Mouse (Mus musculus): ENCODE data around the gene Rpa1. TPM values are rescaled to one million over a fixed set of nuclear protein-coding genes. Genes with fewer than 3 reads are reported as not detected.
"Not testable (repeated sequence)": the region's sequence is repeated elsewhere in the genome, so short reads cannot be mapped to it uniquely, and the experiment has no call there.

Gene Rpa1
- polyA plus RNA-seq (2015; fragmentation: Nextera tagmentation; extraction: Ambion mirVana): 44.7 and 52.3 TPM in 2 replicates

DNA sequence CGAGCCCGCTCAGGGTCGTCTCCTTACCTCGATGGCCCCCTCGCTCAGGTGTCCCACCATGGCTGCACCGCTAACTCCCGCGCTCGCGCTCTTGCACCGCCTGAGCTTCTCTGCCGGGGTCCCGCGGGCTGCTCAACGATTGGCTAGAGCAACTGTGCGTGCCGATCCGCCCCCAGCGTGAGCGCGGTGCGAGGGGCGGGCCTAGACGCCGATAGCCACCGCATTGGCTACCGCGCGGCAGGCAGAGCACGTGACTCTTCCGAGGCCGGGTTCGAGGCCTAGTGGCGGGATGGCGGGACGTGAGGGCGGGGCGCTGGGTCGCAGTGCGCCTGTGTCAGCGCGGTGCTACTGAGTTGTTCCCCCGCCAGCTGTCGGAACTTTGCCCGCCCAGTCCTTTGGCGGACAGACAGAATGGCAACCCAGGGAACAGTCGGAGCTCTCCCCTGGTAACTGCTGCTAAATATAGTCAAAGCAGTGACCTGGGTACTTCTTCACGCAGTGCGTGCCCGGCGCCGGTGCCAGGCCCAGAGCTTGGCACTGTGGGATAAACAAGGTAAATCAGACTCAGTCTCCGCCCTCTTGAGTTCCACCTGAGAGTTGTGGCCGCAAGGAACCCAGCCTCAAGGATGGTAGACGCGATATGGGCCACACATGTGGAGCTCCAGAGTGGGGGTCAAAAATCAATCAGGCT, at the start of gene Rpa1, which contains the start of gene Smyd4:
Rpa1 (minus strand) TSS at position 126 of the 691 bp plus-strand sequence.
Smyd4 (plus strand) TSS at position 235 of the 691 bp plus-strand sequence.
- no peaks in the 10 kb centered on the region for H3K27me3 ChIP-seq (replicated peaks; ENCODE audit: insufficient read depth, low read length)

DNA sequence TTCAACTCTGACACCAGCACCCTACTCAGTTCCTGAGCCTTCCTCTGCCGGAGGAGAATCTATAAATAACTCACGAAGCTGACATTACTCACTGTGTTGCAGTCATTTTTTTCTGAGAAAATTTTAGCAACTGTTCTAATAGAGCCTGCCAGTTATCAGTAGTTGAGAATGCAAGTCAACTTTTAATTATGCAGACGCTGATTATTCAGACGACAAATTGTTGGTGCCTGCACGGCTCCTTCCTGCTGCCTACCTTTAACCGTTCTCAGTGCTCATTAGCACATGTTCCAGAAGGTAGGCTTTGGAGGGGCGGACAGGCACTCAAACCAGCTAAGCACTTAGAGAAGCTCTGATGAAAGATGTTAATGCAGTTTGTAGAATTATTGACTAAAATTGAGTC, 49.3 kb upstream of the Rpa1 start:
- no peak overlapping the region for H3K4me3 ChIP-seq (ENCODE audit: low read depth, low read length)
- H3K9ac ChIP-seq (replicated peaks; ENCODE audit: low read depth): no peak overlapping the region
- no peaks in the 10 kb centered on the region for H3K36me3 ChIP-seq (ENCODE audit: insufficient read depth, low read length)
- no peaks in the 10 kb centered on the region for H3K4me1 ChIP-seq (ENCODE audit: insufficient read depth, low read depth, low read length)
- 77% methylated on average over 7 of the region's 7 CpGs for WGBS
- no peak overlapping the region for H3K4me2 ChIP-seq (replicated peaks; ENCODE audit: low read depth, low read length)
- no peaks in the 10 kb centered on the region for H3K9me3 ChIP-seq (ENCODE audit: low read length)
- H3K27ac ChIP-seq (ENCODE audit: low read length): no peak overlapping the region
- DNase-seq (ENCODE audit: low spot score) (no peak), ATAC-seq (no peak)
- H3K27me3 ChIP-seq (replicated peaks; ENCODE audit: insufficient read depth, low read length): no peaks in the 10 kb centered on the region
- TF ChIP-seq CTCF (IDR thresholded peaks at IDR 0.05): no peak
- TF ChIP-seq EP300 (IDR thresholded peaks at IDR 0.05): no peak

More for the DNA sequence above, at the start of gene Rpa1, which contains the start of gene Smyd4:
- ATAC-seq (peak; percentile 100), DNase-seq (ENCODE audit: low spot score) (peak; percentile 98)
- Histone ChIP-seq H3K36me3 (ENCODE audit: insufficient read depth, low read length) (peaks cover under 1% of the 10 kb centered on the region; the same call in 1 of the 2 replicates), H3K4me1 (ENCODE audit: insufficient read depth, low read depth, low read length) (peaks cover 4% of the 10 kb centered on the region; the same call in 1 of the 2 replicates), H3K4me3 (ENCODE audit: low read depth, low read length) (peak within 1 kb of the TSS; percentile 84), H3K9ac (replicated peaks; ENCODE audit: low read depth) (peak within 1 kb of the TSS; percentile 83), H3K9me3 (ENCODE audit: low read length) (no peaks in the 10 kb centered on the region), H3K4me2 (replicated peaks; ENCODE audit: low read depth, low read length) (peak within 1 kb of the TSS; percentile 82), H3K27ac (ENCODE audit: low read length) (peak within 1 kb of the TSS; percentile 80)
- TF ChIP-seq CTCF (IDR thresholded peaks at IDR 0.05) (no peak; the same call in 1 of the 2 replicates), EP300 (IDR thresholded peaks at IDR 0.05) (no peak)
- under 1% methylated on average over 55 of the region's 56 CpGs for WGBS

DNA sequence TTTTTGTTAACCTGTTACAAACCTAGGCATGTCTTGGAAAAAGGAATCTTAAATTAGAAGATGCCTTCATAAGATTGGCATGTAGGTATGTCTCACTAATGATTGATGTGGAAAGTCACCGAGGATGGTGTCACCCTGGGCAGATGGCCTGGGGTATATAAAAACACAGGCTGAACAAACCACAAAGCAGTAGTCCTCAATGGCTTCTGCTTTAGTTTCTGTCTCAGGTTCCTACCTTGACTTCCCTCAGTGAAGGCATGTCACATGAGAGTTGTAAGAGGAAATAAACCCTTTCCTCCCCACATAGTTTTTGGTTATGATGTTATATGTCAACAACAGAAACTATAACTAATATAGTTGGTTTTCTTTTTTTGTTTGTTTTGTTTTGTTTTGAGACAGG, 47.5 kb upstream of the Rpa1 start:
- H3K27ac ChIP-seq (ENCODE audit: low read length): no peak overlapping the region
- no peaks in the 10 kb centered on the region for H3K27me3 ChIP-seq (replicated peaks; ENCODE audit: insufficient read depth, low read length)
- ATAC-seq: no peak
- H3K4me1 ChIP-seq (ENCODE audit: insufficient read depth, low read depth, low read length): no peaks in the 10 kb centered on the region
- H3K4me3 ChIP-seq (ENCODE audit: low read depth, low read length): no peak overlapping the region
- no peaks in the 10 kb centered on the region for H3K9me3 ChIP-seq (ENCODE audit: low read length)
- TF ChIP-seq EP300 (IDR thresholded peaks at IDR 0.05): no peak
- DNase-seq (ENCODE audit: low spot score): no peak
- 62% methylated on average over 1 of the region's 1 CpGs for WGBS
- H3K9ac ChIP-seq (replicated peaks; ENCODE audit: low read depth): no peak overlapping the region
- H3K36me3 ChIP-seq (ENCODE audit: insufficient read depth, low read length): no peaks in the 10 kb centered on the region
- no peak overlapping the region for H3K4me2 ChIP-seq (replicated peaks; ENCODE audit: low read depth, low read length)

DNA sequence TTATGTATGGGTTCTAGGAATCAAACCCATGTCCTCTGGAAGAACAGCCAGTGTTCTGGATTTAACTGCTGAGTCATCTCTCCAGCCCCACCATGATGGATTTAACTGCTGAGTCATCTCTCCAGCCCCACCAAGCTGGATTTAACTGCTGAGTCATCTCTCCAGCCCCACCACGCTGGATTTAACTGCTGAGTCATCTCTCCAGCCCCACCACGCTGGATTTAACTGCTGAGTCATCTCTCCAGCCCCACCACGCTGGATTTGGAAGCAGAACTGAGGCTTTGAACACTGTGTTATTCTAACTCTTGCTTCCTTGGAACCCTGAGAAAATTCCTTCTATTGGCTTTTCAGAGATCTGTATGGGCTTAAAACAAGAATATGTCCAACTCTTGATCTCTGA, 35.4 kb upstream of the Rpa1 start:
- H3K36me3 ChIP-seq (ENCODE audit: insufficient read depth, low read length); H3K27me3 ChIP-seq (replicated peaks; ENCODE audit: insufficient read depth, low read length); H3K9me3 ChIP-seq (ENCODE audit: low read length); H3K27ac ChIP-seq (ENCODE audit: low read length); H3K9ac ChIP-seq (replicated peaks; ENCODE audit: low read depth); H3K4me1 ChIP-seq (ENCODE audit: insufficient read depth, low read depth, low read length); DNase-seq (ENCODE audit: low spot score); H3K4me3 ChIP-seq (ENCODE audit: low read depth, low read length); ATAC-seq; H3K4me2 ChIP-seq (replicated peaks; ENCODE audit: low read depth, low read length): not testable (repeated sequence)
- WGBS: 48% methylated on average over 3 of the region's 3 CpGs

DNA sequence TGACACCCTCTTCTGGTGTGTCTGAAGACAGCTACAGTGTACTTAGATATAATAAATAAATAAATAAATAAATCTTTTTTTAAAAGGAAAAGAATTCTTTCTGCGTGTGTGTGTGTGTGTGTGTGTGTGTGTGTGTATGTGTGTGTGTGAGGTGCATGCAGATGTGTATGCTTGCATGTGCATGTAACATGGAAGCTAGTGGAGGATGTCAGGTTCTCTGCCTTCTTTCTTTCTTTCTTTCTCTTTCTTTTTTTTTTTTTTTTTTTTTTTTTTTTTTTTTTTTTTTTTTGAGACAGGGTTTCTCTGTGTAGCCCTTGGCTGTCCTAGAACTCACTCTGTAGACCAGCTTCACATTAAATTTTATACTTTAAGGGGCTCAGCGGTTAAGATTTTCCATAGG, 30.7 kb upstream of the Rpa1 start:
- H3K4me1 ChIP-seq (ENCODE audit: insufficient read depth, low read depth, low read length); H3K4me2 ChIP-seq (replicated peaks; ENCODE audit: low read depth, low read length); H3K36me3 ChIP-seq (ENCODE audit: insufficient read depth, low read length); H3K9me3 ChIP-seq (ENCODE audit: low read length); DNase-seq (ENCODE audit: low spot score); ATAC-seq; H3K27me3 ChIP-seq (replicated peaks; ENCODE audit: insufficient read depth, low read length); H3K27ac ChIP-seq (ENCODE audit: low read length); H3K4me3 ChIP-seq (ENCODE audit: low read depth, low read length); H3K9ac ChIP-seq (replicated peaks; ENCODE audit: low read depth): not testable (repeated sequence)
- 91% methylated on average over 2 of the region's 2 CpGs for WGBS

DNA sequence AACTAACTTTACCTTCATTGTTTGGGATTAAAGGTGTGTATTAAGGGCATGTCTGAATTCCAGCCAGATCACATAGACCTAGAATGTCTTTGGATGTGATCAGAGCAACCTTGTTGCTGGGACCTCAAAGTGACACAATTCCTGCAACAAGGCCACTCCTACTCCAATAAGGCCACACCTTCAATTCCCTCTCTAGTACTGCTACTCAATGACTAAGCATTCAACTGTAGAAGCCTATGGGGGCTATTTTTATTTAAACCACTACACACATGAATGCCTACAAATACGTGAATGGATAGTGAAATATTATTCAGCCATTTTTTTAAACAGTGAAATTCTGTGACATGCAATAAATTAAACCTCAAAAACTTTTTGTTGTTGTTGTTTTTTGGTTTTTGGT, 29.0 kb upstream of the Rpa1 start:
- TF ChIP-seq EP300 (IDR thresholded peaks at IDR 0.05) (no peak), CTCF (IDR thresholded peaks at IDR 0.05) (no peak)
- WGBS: 91% methylated on average over 1 of the region's 1 CpGs
- Histone ChIP-seq H3K9me3 (ENCODE audit: low read length) (no peaks in the 10 kb centered on the region), H3K4me1 (ENCODE audit: insufficient read depth, low read depth, low read length) (no peaks in the 10 kb centered on the region), H3K27me3 (replicated peaks; ENCODE audit: insufficient read depth, low read length) (no peaks in the 10 kb centered on the region), H3K4me3 (ENCODE audit: low read depth, low read length) (no peak overlapping the region), H3K4me2 (replicated peaks; ENCODE audit: low read depth, low read length) (no peak overlapping the region), H3K27ac (ENCODE audit: low read length) (no peak overlapping the region), H3K9ac (replicated peaks; ENCODE audit: low read depth) (no peak overlapping the region), H3K36me3 (ENCODE audit: insufficient read depth, low read length) (no peaks in the 10 kb centered on the region)
- ATAC-seq: no peak
- no peak for DNase-seq (ENCODE audit: low spot score)
